Mouse (Mus musculus): ENCODE results near the gene Prss28.

Gene Prss28

GRCm38 (mm10) chr17:25345462-25345861 lies 37.0 kb downstream of the Prss28 start, which contains the start of gene Tpsab1:
Gene Tpsab1 (minus strand): TSS chr17:25345562.
- no peak for DNase-seq

GRCm38 (mm10) chr17:25361291-25361690 lies 52.8 kb downstream of the Prss28 start:
- no peak for DNase-seq
